Mouse (Mus musculus): ENCODE measurements at regions not wholly inside any gene's neighbourhood (a gene's known extent, or its start where the extent isn't known, plus 50 kb on each side); places are given as distances from the start of the nearest gene placed in this dataset.

- 0 out of 2 replicates have a peak, but pooled peaks cover 2% of the 10 kb centered on the region for H3K4me1 ChIP-seq (ENCODE audit: control insufficient read depth, insufficient read depth, low read length)
- H3K27me3 ChIP-seq (replicated peaks; ENCODE audit: control insufficient read depth, insufficient read depth, low read length) = no peaks in the 10 kb centered on the region
- H3K4me3 ChIP-seq (ENCODE audit: low read depth, low read length) = no peak overlapping the region
- H3K36me3 ChIP-seq (ENCODE audit: control insufficient read depth, insufficient read depth, low read length) = no peaks in the 10 kb centered on the region
- H3K9me3 ChIP-seq (replicated peaks; ENCODE audit: control insufficient read depth, low read length) = no peaks in the 10 kb centered on the region
- WGBS = 53% methylated on average over 5 of the region's 5 CpGs
- no peak for ATAC-seq
- H3K4me2 ChIP-seq (ENCODE audit: low read length) = no peak overlapping the region
- H3K9ac ChIP-seq (ENCODE audit: low read length) = no peak overlapping the region
- no peak for DNase-seq (ENCODE audit: low spot score)
- H3K27ac ChIP-seq (ENCODE audit: low read depth, low read length) = no peak overlapping the region
Observed at GRCm38 (mm10) chr2:174876886-174877285, 116.5 kb downstream of the Edn3 start.

DNA sequence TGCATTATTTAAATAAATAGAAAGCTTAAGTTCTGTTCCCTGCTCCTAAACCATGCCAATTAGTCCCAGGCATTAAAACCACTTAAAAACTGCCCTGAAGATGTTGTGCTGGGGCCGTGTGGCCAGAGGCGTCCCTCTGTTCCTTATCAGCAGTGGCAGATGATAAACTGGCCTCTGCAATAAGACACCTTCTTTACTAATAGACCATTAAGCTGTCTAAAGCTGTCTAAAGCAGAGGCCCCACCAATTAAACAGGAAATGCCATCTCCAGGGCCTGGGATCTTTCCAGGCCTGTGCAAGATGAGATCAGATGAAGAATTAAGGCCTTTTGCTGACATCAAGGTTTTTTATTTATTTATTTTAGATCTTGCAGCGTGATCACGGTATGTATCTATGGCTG lies 118.6 kb downstream of the Edn3 start:
- DNase-seq (ENCODE audit: low spot score) (no peak), ATAC-seq (no peak)
- H3K9me3 ChIP-seq (replicated peaks; ENCODE audit: control insufficient read depth, low read length) = no peaks in the 10 kb centered on the region
- H3K36me3 ChIP-seq (ENCODE audit: control insufficient read depth, insufficient read depth, low read length) = no peaks in the 10 kb centered on the region
- no peak overlapping the region for H3K4me3 ChIP-seq (ENCODE audit: low read depth, low read length)
- no peaks in the 10 kb centered on the region for H3K27me3 ChIP-seq (replicated peaks; ENCODE audit: control insufficient read depth, insufficient read depth, low read length)
- H3K4me1 ChIP-seq (ENCODE audit: control insufficient read depth, insufficient read depth, low read length) = no peaks in the 10 kb centered on the region
- no peak overlapping the region for H3K27ac ChIP-seq (ENCODE audit: low read depth, low read length)
- H3K9ac ChIP-seq (ENCODE audit: low read length) = no peak overlapping the region
- 79% methylated on average over 4 of the region's 4 CpGs for WGBS
- no peak overlapping the region for H3K4me2 ChIP-seq (ENCODE audit: low read length)

DNA sequence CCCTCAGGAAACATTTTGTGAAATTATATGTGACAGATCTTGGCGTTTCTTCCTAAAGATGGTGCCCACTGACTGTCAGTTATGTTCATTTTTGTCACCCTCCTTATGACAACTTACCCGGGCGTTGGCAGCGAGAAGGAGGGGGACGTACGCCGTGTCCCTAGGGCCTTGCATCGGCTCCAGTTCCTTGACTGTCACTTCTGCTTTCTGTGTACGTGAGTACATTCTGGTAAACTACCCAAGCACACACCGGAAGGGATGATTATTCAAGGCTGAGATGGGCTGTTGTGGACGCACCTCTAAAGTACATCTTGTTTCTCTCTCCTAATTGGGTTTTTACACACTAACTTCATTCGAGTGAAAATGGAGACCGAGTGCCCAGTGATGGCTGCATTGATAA lies 120.2 kb downstream of the Edn3 start:
- Histone ChIP-seq H3K36me3 (ENCODE audit: control insufficient read depth, insufficient read depth, low read length) (no peaks in the 10 kb centered on the region), H3K27ac (ENCODE audit: low read depth, low read length) (no peak overlapping the region), H3K4me1 (ENCODE audit: control insufficient read depth, insufficient read depth, low read length) (no peaks in the 10 kb centered on the region), H3K4me3 (ENCODE audit: low read depth, low read length) (no peak overlapping the region), H3K4me2 (ENCODE audit: low read length) (no peak overlapping the region), H3K9me3 (replicated peaks; ENCODE audit: control insufficient read depth, low read length) (no peaks in the 10 kb centered on the region), H3K27me3 (replicated peaks; ENCODE audit: control insufficient read depth, insufficient read depth, low read length) (no peaks in the 10 kb centered on the region), H3K9ac (ENCODE audit: low read length) (no peak overlapping the region)
- DNase-seq (ENCODE audit: low spot score) = no peak
- WGBS = 92% methylated on average over 13 of the region's 13 CpGs
- no peak for ATAC-seq

DNA sequence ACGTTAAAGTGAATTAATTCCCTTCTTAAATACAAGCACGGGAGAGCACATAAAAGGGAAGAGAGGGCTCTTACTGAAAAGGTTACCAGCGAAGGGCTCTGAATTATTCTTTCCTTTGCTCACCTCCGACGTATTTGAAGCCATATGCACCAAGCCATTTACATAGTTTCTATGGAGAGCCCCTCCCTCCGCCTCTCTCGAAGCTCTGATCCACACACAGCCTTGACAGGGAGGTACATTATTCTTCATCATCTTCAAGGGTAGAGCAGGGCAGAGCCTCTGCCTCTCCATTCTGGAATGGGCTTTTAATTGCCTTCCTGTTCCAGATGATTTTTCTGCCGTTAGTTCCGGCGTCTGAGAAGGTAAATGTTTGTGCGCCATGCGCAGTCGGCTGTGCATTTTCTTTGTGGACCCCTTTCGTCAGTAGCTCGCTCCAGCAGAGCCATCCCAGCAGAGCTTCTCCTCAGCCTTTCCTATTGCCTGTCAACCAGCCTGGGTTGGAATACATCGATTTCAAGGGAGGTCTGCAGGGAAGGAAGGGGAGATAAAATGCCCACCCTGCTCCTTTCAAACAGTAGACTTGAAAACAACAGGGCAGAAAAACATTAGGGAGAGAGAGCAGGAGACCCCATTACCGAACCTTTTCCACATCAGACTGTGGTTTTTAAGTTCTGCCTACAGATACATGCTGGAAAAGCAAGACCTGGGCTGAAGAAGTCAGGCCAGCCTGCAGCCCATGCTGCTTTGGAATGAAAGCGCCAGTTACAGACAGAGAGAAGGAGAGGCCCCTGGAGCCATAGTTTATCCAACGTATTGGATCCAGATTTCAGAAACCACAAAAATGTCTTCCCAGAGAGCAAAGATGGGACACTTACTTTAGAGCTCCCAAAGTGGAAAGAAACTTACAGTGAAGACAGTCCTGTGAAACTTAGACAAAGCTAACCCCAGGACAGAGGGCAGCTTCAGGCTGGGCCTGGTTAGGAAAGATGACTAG lies 124.1 kb downstream of the Edn3 start:
- ATAC-seq (no peak), DNase-seq (ENCODE audit: low spot score) (no peak)
- no peaks in the 10 kb centered on the region for H3K27me3 ChIP-seq (replicated peaks; ENCODE audit: control insufficient read depth, insufficient read depth, low read length)
- 76% methylated on average over 19 of the region's 19 CpGs for WGBS
- no peak overlapping the region for H3K4me3 ChIP-seq (ENCODE audit: low read depth, low read length)
- H3K9me3 ChIP-seq (replicated peaks; ENCODE audit: control insufficient read depth, low read length) = no peaks in the 10 kb centered on the region
- no peak overlapping the region for H3K9ac ChIP-seq (ENCODE audit: low read length)
- no peaks in the 10 kb centered on the region for H3K36me3 ChIP-seq (ENCODE audit: control insufficient read depth, insufficient read depth, low read length)
- H3K27ac ChIP-seq (ENCODE audit: low read depth, low read length) = no peak overlapping the region
- no peaks in the 10 kb centered on the region for H3K4me1 ChIP-seq (ENCODE audit: control insufficient read depth, insufficient read depth, low read length)
- H3K4me2 ChIP-seq (ENCODE audit: low read length) = no peak overlapping the region

DNA sequence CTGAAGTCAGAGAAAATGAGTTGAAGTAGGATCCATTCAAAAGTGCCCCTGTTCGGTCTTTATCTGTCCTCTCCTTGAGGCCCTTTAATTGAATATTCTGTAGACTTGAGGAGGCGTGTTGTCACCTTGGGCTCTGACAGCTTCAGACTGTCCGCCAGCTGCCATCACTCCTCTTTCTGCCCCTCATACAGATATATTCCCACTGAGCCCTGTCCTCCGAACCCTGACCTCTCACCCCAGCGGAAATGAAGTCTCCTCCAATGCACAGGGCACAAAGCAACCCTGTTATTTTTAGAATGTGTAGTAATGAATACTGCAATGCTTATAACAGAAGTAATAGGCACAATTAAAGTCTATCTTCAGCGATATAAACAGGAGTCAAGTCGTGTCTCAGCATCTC lies 117.4 kb upstream of the Gm14444 start:
- no peak overlapping the region for H3K4me3 ChIP-seq (ENCODE audit: low read depth, low read length)
- H3K27ac ChIP-seq (ENCODE audit: low read depth, low read length) = no peak overlapping the region
- no peaks in the 10 kb centered on the region for H3K36me3 ChIP-seq (ENCODE audit: control insufficient read depth, insufficient read depth, low read length)
- no peaks in the 10 kb centered on the region for H3K9me3 ChIP-seq (replicated peaks; ENCODE audit: control insufficient read depth, low read length)
- 77% methylated on average over 7 of the region's 7 CpGs for WGBS
- no peak overlapping the region for H3K9ac ChIP-seq (ENCODE audit: low read length)
- ATAC-seq = no peak
- no peaks in the 10 kb centered on the region for H3K27me3 ChIP-seq (replicated peaks; ENCODE audit: control insufficient read depth, insufficient read depth, low read length)
- no peak for DNase-seq (ENCODE audit: low spot score)
- no peaks in the 10 kb centered on the region for H3K4me1 ChIP-seq (ENCODE audit: control insufficient read depth, insufficient read depth, low read length)
- H3K4me2 ChIP-seq (ENCODE audit: low read length) = no peak overlapping the region

DNA sequence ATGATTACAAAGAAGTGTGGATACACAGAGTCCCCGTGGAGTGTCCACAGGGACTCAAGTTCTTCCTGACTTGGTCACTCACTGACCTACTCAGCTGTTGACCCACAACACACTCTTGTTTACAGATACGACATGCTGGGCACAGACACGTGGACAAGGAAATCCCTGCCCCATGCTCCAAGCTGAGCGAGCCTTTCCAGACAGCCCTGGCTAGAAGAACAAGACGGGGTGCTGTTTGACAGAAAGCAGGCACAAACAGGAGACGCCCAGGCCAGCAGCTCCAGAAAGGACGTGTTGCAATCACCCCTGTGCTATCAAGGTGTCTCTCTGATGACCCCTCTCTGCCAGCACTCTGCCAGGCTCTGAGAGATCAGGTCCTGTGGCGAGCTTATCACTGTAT lies 112.6 kb upstream of the Gm14444 start:
- Histone ChIP-seq H3K4me3 (ENCODE audit: low read depth, low read length) (no peak overlapping the region), H3K9ac (ENCODE audit: low read length) (no peak overlapping the region), H3K36me3 (ENCODE audit: control insufficient read depth, insufficient read depth, low read length) (no peaks in the 10 kb centered on the region), H3K4me2 (ENCODE audit: low read length) (no peak overlapping the region), H3K9me3 (replicated peaks; ENCODE audit: control insufficient read depth, low read length) (no peaks in the 10 kb centered on the region), H3K4me1 (ENCODE audit: control insufficient read depth, insufficient read depth, low read length) (no peaks in the 10 kb centered on the region), H3K27me3 (replicated peaks; ENCODE audit: control insufficient read depth, insufficient read depth, low read length) (no peaks in the 10 kb centered on the region), H3K27ac (ENCODE audit: low read depth, low read length) (no peak overlapping the region)
- ATAC-seq = no peak
- 79% methylated on average over 8 of the region's 8 CpGs for WGBS
- DNase-seq (ENCODE audit: low spot score) = no peak

DNA sequence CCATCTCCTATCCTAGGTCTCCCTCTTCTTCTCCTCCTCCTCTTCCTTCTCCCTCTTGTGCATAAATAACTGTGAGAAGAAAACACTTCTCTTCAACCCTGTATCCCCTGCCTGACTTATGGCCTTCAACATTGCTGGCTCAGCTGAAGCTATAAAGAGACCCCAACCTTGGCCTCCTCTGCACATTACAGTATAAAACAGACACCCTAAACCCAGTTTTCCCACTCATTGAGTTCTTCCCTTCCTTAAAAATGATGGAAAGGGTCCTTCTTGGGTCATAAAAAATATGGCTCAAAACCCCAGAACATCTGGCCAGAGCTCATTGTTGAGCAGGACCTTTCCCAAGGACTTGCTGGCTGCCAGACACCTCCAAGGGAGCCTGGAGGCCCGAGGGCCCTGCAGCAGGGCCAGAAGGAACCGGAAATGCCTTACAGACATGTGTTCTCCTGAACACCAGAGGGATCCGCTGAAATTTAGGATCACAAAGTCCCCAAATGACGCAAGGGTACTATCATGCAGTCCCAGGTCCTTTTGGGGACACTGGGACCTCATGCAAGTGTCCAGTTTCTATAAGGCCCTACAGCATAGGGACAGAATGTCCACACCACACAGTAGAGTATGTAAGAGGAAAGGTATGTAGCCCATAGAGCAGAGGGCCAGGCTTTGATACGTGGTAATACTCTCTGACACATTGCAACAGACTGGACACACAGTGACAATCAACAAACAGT lies 109.9 kb upstream of the Gm14444 start:
- peak; percentile 33; the same call in 1 of the 2 replicates for ATAC-seq

GRCm38 (mm10) chr2:174900671-174900991 lies 109.4 kb upstream of the Gm14444 start:
- Histone ChIP-seq H3K9ac (ENCODE audit: low read length) (no peak overlapping the region), H3K27me3 (replicated peaks; ENCODE audit: control insufficient read depth, insufficient read depth, low read length) (no peaks in the 10 kb centered on the region), H3K27ac (ENCODE audit: low read depth, low read length) (no peak overlapping the region), H3K4me1 (ENCODE audit: control insufficient read depth, insufficient read depth, low read length) (no peaks in the 10 kb centered on the region), H3K4me2 (ENCODE audit: low read length) (no peak overlapping the region), H3K9me3 (replicated peaks; ENCODE audit: control insufficient read depth, low read length) (no peaks in the 10 kb centered on the region), H3K4me3 (ENCODE audit: low read depth, low read length) (no peak overlapping the region), H3K36me3 (ENCODE audit: control insufficient read depth, insufficient read depth, low read length) (no peaks in the 10 kb centered on the region)
- peak; percentile 74 for ATAC-seq
- peak; percentile 76 for DNase-seq (ENCODE audit: low spot score)

More for the DNA sequence above, 109.9 kb upstream of the Gm14444 start:
- no peak overlapping the region for H3K9ac ChIP-seq (ENCODE audit: low read length)
- no peaks in the 10 kb centered on the region for H3K9me3 ChIP-seq (replicated peaks; ENCODE audit: control insufficient read depth, low read length)
- WGBS = 82% methylated on average over 5 of the region's 5 CpGs
- H3K27ac ChIP-seq (ENCODE audit: low read depth, low read length) = no peak overlapping the region
- no peaks in the 10 kb centered on the region for H3K4me1 ChIP-seq (ENCODE audit: control insufficient read depth, insufficient read depth, low read length)
- H3K4me2 ChIP-seq (ENCODE audit: low read length) = no peak overlapping the region
- no peak for DNase-seq (ENCODE audit: low spot score)
- no peaks in the 10 kb centered on the region for H3K27me3 ChIP-seq (replicated peaks; ENCODE audit: control insufficient read depth, insufficient read depth, low read length)
- no peaks in the 10 kb centered on the region for H3K36me3 ChIP-seq (ENCODE audit: control insufficient read depth, insufficient read depth, low read length)
- no peak overlapping the region for H3K4me3 ChIP-seq (ENCODE audit: low read depth, low read length)

DNA sequence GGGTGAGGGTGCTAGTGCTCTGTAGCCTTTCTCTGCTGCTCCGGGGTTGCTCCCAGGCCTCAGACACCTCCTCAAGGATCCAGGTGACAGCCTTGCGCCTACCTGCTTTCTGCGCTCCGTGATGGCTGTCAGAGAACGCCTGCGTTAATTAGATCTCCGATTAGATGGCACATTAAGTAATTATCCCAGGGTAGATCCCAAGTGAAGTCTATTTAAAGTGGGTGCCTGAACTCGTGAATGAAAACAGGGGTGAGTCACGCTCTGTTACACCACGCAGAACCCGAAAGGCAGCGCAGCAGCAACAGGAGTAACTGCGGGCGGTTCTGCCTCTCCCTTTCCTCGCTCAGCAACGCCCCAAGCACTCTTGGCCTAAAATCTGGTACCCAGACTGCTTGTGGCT lies 108.2 kb upstream of the Gm14444 start:
- Histone ChIP-seq H3K9me3 (replicated peaks; ENCODE audit: control insufficient read depth, low read length) (no peaks in the 10 kb centered on the region), H3K4me1 (ENCODE audit: control insufficient read depth, insufficient read depth, low read length) (no peaks in the 10 kb centered on the region), H3K4me3 (ENCODE audit: low read depth, low read length) (no peak overlapping the region), H3K36me3 (ENCODE audit: control insufficient read depth, insufficient read depth, low read length) (no peaks in the 10 kb centered on the region), H3K27me3 (replicated peaks; ENCODE audit: control insufficient read depth, insufficient read depth, low read length) (no peaks in the 10 kb centered on the region), H3K4me2 (ENCODE audit: low read length) (no peak overlapping the region), H3K9ac (ENCODE audit: low read length) (no peak overlapping the region), H3K27ac (ENCODE audit: low read depth, low read length) (no peak overlapping the region)
- no peak for ATAC-seq
- 85% methylated on average over 16 of the region's 16 CpGs for WGBS
- DNase-seq (ENCODE audit: low spot score) = no peak

Measured in forebrain, embryonic 14.5 days (tissue).